Mouse (Mus musculus): ENCODE measurements at regions not wholly inside any gene's neighbourhood (a gene's known extent, or its start where the extent isn't known, plus 50 kb on each side); places are given as distances from the start of the nearest gene placed in this dataset.

DNA sequence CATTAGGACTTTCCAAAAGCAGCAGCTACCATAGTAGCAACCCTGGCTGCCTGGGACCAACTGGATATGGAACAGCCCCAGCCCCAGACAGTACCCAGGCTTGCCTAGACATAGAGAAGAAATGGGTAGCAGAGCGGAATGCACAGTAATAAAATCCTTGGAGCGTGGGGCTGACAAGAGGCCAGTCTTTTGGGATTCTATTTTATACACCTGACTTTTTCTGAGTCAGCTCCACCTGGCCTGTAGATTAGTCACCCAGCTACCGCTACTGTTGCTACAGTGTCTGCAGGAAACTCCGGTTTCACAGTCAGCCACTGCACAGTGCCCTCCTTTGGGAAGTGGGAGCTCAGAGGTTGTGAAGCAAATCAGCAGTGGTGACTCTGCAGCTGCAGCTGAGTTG is 83.7 kb upstream of the Usp47 start:
- TF ChIP-seq CTCF (IDR thresholded peaks at IDR 0.05; ENCODE audit: low read depth, low read length) (no peak), POLR2A (IDR thresholded peaks at IDR 0.05; ENCODE audit: extremely low read depth, insufficient read depth, low read length) (no peak)
- Histone ChIP-seq H3K9ac (ENCODE audit: low read depth, low read length) (no peak overlapping the region), H3K79me2 (ENCODE audit: control insufficient read depth, insufficient read depth, low read length) (no peaks in the 10 kb centered on the region), H3K4me1 (ENCODE audit: control insufficient read depth, insufficient read depth, low read length) (no peaks in the 10 kb centered on the region), H3K27ac (replicated peaks; ENCODE audit: insufficient read depth, low read depth, low read length) (no peak overlapping the region), H3K27me3 (ENCODE audit: control insufficient read depth, insufficient read depth, low read length) (no peaks in the 10 kb centered on the region), H3K36me3 (ENCODE audit: control insufficient read depth, insufficient read depth, low read length) (no peaks in the 10 kb centered on the region), H3K4me3 (ENCODE audit: insufficient read depth, low read depth, low read length) (no peak overlapping the region)
- no peak for DNase-seq (ENCODE audit: extremely low read depth, low read depth, low spot score)
- WGBS, result 91% methylated on average over 4 of the region's 4 CpGs

DNA sequence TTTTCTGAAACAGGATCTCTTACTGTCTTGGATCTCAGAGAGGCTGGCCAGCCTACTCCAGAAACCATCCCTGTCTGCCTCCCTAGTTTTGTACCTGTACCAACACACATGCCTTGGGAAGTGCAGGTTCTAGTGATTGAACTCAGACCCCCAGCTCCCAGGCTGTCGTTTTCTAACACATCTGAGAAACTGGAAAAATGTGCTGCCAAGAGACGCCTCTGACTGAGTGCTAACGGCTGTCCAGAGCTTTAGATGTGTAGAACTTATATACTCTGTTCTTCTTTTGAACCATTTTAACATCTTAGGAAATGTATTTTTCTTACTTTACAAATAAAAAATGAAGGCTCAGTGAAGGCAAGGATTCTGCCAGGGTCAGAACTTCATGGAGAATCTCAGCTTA is 85.8 kb upstream of the Usp47 start:
- 77% methylated on average over 3 of the region's 3 CpGs for WGBS

GRCm38 (mm10) chr7:111937102-111937501 is 86.2 kb upstream of the Usp47 start:
- Histone ChIP-seq H3K36me3 (ENCODE audit: control insufficient read depth, insufficient read depth, low read length) (no peaks in the 10 kb centered on the region), H3K9ac (ENCODE audit: low read depth, low read length) (no peak overlapping the region), H3K79me2 (ENCODE audit: control insufficient read depth, insufficient read depth, low read length) (no peaks in the 10 kb centered on the region), H3K4me1 (ENCODE audit: control insufficient read depth, insufficient read depth, low read length) (no peaks in the 10 kb centered on the region), H3K27ac (replicated peaks; ENCODE audit: insufficient read depth, low read depth, low read length) (no peak overlapping the region), H3K27me3 (ENCODE audit: control insufficient read depth, insufficient read depth, low read length) (no peaks in the 10 kb centered on the region), H3K4me3 (ENCODE audit: insufficient read depth, low read depth, low read length) (no peak overlapping the region)
- WGBS, result 77% methylated on average over 2 of the region's 2 CpGs
- TF ChIP-seq POLR2A (IDR thresholded peaks at IDR 0.05; ENCODE audit: extremely low read depth, insufficient read depth, low read length) (no peak), CTCF (IDR thresholded peaks at IDR 0.05; ENCODE audit: low read depth, low read length) (no peak)
- no peak for DNase-seq (ENCODE audit: extremely low read depth, low read depth, low spot score)

More for the DNA sequence above, 85.8 kb upstream of the Usp47 start:
- Histone ChIP-seq H3K9ac (ENCODE audit: low read depth, low read length) (no peak overlapping the region), H3K27me3 (ENCODE audit: control insufficient read depth, insufficient read depth, low read length) (no peaks in the 10 kb centered on the region), H3K27ac (replicated peaks; ENCODE audit: insufficient read depth, low read depth, low read length) (no peak overlapping the region), H3K36me3 (ENCODE audit: control insufficient read depth, insufficient read depth, low read length) (no peaks in the 10 kb centered on the region), H3K4me1 (ENCODE audit: control insufficient read depth, insufficient read depth, low read length) (no peaks in the 10 kb centered on the region), H3K79me2 (ENCODE audit: control insufficient read depth, insufficient read depth, low read length) (no peaks in the 10 kb centered on the region), H3K4me3 (ENCODE audit: insufficient read depth, low read depth, low read length) (no peak overlapping the region)
- no peak for DNase-seq (ENCODE audit: extremely low read depth, low read depth, low spot score)
- TF ChIP-seq POLR2A (IDR thresholded peaks at IDR 0.05; ENCODE audit: extremely low read depth, insufficient read depth, low read length) (no peak), CTCF (IDR thresholded peaks at IDR 0.05; ENCODE audit: low read depth, low read length) (no peak)

DNA sequence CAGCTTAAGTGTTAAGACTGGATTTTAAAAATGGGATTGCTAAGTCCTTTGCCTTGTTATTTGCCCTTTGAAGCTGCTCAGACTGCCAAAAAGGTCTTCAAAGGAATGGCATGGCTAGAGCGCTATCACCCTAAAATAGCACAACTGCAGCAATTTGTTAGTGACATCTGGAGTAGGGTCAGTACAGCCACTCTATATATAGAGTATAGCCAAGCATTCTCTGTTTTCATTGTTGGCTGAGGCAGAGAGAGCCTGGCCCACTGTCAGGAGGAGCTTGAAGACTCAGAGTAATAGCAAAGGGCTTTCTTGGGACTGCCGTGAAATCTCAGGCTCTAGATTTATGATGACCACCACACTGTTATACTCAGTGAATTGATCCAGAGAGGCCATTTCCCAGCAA is 90.6 kb upstream of the Usp47 start:
- 91% methylated on average over 2 of the region's 2 CpGs for WGBS

DNA sequence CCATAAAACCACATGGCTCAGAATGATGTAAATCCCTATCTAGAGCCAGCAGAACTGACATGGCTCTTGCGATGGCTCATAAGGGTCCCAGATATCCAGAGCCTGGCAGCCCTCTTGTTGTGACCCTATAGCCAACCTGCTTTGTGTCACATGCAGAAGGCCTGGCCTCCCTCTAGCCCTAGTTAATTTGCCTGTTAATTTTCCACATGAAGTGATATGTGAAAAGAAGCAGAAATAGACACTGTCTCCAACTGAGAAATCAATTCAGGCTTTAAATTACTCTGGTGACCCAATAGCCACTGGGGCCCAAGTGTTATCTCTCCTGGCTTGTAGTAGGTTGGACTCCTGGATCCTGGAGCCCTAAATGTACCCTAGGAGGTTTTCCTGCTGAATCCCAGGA is 103.3 kb upstream of the Usp47 start:
- H3K79me2 ChIP-seq (ENCODE audit: control insufficient read depth, insufficient read depth, low read length), result no peaks in the 10 kb centered on the region
- no peak overlapping the region for H3K4me3 ChIP-seq (ENCODE audit: insufficient read depth, low read depth, low read length)
- no peak for DNase-seq (ENCODE audit: extremely low read depth, low read depth, low spot score)
- H3K4me1 ChIP-seq (ENCODE audit: control insufficient read depth, insufficient read depth, low read length), result no peaks in the 10 kb centered on the region
- H3K27me3 ChIP-seq (ENCODE audit: control insufficient read depth, insufficient read depth, low read length), result no peaks in the 10 kb centered on the region
- no peak for TF ChIP-seq POLR2A (IDR thresholded peaks at IDR 0.05; ENCODE audit: extremely low read depth, insufficient read depth, low read length)
- TF ChIP-seq CTCF (IDR thresholded peaks at IDR 0.05; ENCODE audit: low read depth, low read length), result no peak
- H3K9ac ChIP-seq (ENCODE audit: low read depth, low read length), result no peak overlapping the region
- H3K27ac ChIP-seq (replicated peaks; ENCODE audit: insufficient read depth, low read depth, low read length), result no peak overlapping the region
- 96% methylated on average over 1 of the region's 1 CpGs for WGBS
- H3K36me3 ChIP-seq (ENCODE audit: control insufficient read depth, insufficient read depth, low read length), result no peaks in the 10 kb centered on the region

More for the DNA sequence above, 90.6 kb upstream of the Usp47 start:
- H3K4me1 ChIP-seq (ENCODE audit: control insufficient read depth, insufficient read depth, low read length), result no peaks in the 10 kb centered on the region
- no peaks in the 10 kb centered on the region for H3K36me3 ChIP-seq (ENCODE audit: control insufficient read depth, insufficient read depth, low read length)
- no peaks in the 10 kb centered on the region for H3K27me3 ChIP-seq (ENCODE audit: control insufficient read depth, insufficient read depth, low read length)
- H3K27ac ChIP-seq (replicated peaks; ENCODE audit: insufficient read depth, low read depth, low read length), result no peak overlapping the region
- H3K79me2 ChIP-seq (ENCODE audit: control insufficient read depth, insufficient read depth, low read length), result no peaks in the 10 kb centered on the region
- TF ChIP-seq CTCF (IDR thresholded peaks at IDR 0.05; ENCODE audit: low read depth, low read length) (no peak), POLR2A (IDR thresholded peaks at IDR 0.05; ENCODE audit: extremely low read depth, insufficient read depth, low read length) (no peak)
- H3K4me3 ChIP-seq (ENCODE audit: insufficient read depth, low read depth, low read length), result no peak overlapping the region
- no peak overlapping the region for H3K9ac ChIP-seq (ENCODE audit: low read depth, low read length)
- no peak for DNase-seq (ENCODE audit: extremely low read depth, low read depth, low spot score)

GRCm38 (mm10) chr7:111903741-111904231 is 119.5 kb upstream of the Usp47 start:
- no peaks in the 10 kb centered on the region for H3K36me3 ChIP-seq (ENCODE audit: control insufficient read depth, insufficient read depth, low read length)
- no peaks in the 10 kb centered on the region for H3K27me3 ChIP-seq (ENCODE audit: control insufficient read depth, insufficient read depth, low read length)
- H3K27ac ChIP-seq (replicated peaks; ENCODE audit: insufficient read depth, low read depth, low read length), result no peak overlapping the region
- WGBS, result 83% methylated on average over 7 of the region's 7 CpGs
- H3K9ac ChIP-seq (ENCODE audit: low read depth, low read length), result no peak overlapping the region
- no peak overlapping the region for H3K4me3 ChIP-seq (ENCODE audit: insufficient read depth, low read depth, low read length)
- DNase-seq (ENCODE audit: extremely low read depth, low read depth, low spot score), result no peak
- TF ChIP-seq CTCF (IDR thresholded peaks at IDR 0.05; ENCODE audit: low read depth, low read length), result no peak
- H3K4me1 ChIP-seq (ENCODE audit: control insufficient read depth, insufficient read depth, low read length), result no peaks in the 10 kb centered on the region
- no peaks in the 10 kb centered on the region for H3K79me2 ChIP-seq (ENCODE audit: control insufficient read depth, insufficient read depth, low read length)
